Mouse (Mus musculus) ovary, adult 18-20 months (tissue): Measurements from ENCODE around the gene Fgfr2.

Experiments
- DNase-seq: peaks from one replicate; pipeline ENCODE4 v3.0.0; 2022; ENCODE audit warnings: low spot score, mixed read lengths

Fgfr2 gene

GRCm38 (mm10) chr7:132393582-132394175 lies 729.5 kb downstream of the Fgfr2 start:
- no peak for DNase-seq

GRCm38 (mm10) chr7:132393014-132393406 lies 730.1 kb downstream of the Fgfr2 start:
- no peak for DNase-seq

GRCm38 (mm10) chr7:132392233-132393013 lies 730.7 kb downstream of the Fgfr2 start:
- DNase-seq: no peak

- DNase-seq: no peak
Observed at GRCm38 (mm10) chr7:132389473-132389872, 733.7 kb downstream of the Fgfr2 start.

DNA sequence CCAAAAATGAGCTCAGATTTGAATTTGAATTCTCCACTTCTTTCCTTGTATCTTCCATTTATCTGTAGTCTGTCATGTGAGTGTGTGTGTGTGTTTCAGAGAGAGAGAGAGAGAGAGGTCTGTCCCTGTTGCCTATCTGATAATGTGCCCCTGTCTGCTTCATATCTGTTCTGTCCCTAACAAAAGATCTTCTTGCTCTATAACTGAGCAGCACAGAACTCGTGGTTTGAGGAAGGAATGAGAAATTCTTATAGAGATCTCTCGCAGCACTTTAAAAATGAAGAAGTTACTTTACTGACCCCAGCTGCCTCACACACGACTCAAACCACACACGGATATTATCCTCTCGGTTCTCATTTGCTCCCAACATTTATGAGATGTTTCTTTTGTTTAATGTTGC lies 735.6 kb downstream of the Fgfr2 start:
- DNase-seq: no peak

- DNase-seq: no peak
Observed at GRCm38 (mm10) chr7:132386316-132386715, 736.8 kb downstream of the Fgfr2 start.

DNA sequence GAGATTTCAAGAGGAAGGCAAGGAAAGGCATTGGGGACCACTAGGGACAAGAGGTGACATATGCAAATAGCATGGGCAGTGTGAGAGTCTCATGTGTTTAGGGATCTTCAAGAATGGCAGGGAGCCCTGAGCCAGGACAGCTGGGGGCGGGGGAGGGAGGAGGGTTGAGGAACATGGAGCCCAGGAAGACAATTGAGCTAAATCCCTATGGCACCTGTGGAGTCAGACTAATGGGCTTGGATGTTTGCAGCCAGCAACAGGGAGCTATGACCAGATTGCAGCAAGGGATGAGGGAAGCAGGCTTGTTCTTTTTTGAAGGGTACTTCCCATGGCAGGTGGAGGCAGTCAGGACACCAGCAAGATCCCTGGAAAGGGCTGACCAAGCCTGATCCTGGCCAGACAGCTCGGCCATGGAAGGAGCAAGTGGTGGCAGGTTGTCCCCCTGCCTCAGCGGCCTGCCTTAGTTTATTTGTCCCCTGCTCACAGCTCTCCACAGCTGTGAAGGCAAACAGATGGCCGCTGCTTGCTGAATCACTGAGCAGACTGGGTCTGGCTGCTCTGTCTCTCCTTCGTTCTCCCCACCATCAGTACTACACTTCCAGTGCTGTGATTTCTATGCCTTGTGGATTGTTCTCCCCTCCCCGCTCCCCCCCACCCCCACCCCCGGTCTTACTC lies 737.6 kb downstream of the Fgfr2 start:
- DNase-seq: no peak

DNA sequence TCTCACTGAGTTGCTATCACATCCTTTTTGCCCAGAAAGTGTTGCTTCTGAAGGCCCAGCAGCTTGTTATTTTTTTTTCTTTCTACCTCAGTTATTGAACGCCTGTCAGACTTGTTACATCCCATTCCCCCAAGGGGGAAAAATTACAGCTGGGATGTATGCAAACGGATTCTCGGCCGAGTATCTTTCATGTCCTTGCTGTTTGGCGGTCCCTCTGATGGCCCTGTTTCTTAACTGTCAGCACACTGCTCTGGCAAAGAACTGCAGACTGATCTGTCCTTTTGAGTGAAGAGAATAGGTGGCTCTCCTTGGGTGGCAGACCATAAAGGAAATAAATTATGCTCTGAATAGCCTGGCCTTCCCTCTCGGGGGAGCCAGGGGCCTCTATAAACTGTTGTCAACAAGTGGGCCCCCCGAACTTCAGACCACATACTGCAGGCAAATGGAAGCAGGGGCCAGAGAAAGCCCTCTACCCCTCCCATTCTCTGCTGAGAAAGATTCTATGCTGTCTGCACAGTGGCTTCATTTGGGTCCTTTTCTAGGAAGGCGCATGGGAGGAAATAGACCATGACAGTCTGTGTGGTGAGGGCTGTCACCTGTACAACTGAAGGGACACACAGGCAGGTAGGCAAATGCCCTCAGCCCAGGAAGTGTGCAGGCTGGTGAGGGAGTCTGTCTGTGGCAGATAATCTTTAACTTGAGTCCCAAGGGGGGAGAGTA lies 738.3 kb downstream of the Fgfr2 start:
- DNase-seq: no peak

GRCm38 (mm10) chr7:132380634-132381336 lies 742.4 kb downstream of the Fgfr2 start:
- no peak for DNase-seq

- DNase-seq: no peak
Observed at GRCm38 (mm10) chr7:132377913-132378312, 745.2 kb downstream of the Fgfr2 start.

DNA sequence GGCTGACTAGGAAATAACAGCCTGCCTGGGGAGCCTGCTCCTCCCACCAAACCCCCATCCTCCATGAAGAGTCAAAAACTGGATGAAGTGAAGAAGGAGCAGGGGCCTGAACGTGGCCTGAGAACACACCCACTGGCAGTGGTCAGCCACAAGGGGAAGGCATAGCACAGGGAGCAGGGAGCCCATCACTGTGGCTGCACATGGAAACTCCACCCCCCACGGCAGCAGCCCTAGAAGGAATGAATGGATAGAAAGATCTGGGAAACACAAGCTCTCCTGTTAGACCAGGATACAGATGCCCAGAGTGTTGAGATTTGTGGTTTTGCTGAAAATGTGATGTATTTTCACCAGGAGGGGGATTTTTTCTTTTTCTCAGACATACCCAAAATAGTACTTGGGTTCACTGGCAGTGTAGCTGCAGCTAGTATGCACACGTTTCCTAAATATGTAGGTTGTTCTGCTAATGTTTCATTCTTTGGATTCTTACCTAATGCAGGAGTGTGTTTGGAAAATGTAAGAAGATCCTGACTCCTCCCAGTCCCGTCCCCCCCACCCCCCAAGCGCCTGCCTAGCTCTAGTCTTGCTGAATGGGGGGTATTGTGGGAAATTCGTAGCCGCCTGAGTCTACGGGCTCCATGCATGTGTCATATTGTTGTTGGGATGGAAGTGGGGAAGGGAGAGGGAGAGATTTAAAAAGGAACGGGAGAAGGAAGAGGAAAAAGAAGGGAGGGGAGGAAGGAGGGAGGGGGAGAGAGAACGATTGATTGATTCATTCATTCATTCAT lies 749.4 kb downstream of the Fgfr2 start:
- no peak for DNase-seq

DNA sequence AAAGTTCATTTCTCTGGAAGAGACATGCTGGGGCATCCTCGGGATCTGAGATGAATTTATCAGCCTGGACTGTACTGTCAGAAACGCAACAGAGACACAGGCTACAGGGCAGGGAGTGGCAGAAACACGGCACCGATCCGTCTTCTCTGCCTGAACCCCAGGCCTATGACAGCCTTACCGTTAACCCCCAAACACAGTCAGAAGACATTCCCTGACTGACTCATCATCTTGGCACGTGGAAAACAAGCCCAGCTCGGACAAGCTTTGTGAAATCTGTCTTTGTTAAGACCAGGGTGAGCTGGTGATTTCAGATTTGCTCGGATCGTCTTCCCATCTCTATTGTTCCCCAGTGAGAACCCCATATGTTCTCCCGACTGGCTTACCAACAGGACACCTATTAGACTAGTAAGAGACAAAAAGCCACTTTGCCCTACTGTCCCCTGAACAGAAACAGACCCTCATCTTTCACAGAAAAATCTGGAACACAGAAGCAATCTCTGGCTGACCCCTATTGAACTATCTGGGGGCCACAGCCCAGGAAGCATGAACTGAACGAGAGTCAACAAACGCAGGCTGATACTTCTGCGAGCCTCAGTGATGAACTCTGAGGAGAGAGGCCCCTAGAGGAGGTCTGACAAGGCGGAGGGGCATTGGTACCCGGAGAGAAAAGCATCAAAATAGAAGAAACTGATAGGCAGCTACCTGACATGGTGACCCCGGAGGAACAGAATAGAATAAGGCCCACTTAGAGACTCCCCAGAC lies 750.2 kb downstream of the Fgfr2 start:
- no peak for DNase-seq

- DNase-seq: no peak
Observed at GRCm38 (mm10) chr7:132371832-132372231, 751.3 kb downstream of the Fgfr2 start.

DNA sequence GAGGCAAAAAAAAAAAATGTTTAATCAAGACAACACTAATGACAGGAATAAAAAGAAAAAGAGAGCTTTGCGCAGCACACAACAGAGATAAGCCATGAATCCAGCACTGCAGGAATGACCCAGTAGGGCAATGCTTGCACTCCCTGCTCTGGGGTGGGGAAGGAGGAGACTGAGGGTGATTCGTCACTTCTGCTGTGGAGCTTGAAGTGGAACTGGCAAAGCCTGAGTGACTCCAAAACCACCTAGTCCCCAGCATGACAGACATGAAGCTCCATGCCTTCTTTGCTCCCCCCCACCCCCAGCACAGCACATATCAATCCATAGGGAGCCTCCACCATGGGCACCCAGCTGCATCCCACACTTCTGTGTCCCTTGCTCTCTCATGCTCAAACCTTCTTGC lies 753.4 kb downstream of the Fgfr2 start:
- no peak for DNase-seq

DNA sequence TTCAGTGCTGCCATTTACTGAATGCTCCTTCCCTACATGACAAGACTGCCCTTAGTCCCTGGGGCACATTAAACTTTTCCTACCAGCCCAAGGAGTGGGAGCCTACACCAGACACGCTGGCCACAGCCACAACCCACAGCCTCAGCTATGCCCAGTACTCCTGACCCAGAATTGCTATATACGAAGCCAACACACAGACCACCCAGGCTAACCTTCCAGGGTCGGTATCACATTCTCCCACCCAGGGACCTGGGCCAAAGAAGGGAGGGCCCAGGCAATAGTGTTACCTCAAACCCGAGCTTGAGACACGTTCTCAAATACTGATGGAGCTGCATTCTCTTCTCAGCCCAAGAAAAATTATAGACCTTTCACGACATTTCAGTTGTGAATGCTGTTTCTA lies 754.3 kb downstream of the Fgfr2 start:
- no peak for DNase-seq

- DNase-seq: no peak
Observed at GRCm38 (mm10) chr7:132367344-132367743, 755.8 kb downstream of the Fgfr2 start.

DNA sequence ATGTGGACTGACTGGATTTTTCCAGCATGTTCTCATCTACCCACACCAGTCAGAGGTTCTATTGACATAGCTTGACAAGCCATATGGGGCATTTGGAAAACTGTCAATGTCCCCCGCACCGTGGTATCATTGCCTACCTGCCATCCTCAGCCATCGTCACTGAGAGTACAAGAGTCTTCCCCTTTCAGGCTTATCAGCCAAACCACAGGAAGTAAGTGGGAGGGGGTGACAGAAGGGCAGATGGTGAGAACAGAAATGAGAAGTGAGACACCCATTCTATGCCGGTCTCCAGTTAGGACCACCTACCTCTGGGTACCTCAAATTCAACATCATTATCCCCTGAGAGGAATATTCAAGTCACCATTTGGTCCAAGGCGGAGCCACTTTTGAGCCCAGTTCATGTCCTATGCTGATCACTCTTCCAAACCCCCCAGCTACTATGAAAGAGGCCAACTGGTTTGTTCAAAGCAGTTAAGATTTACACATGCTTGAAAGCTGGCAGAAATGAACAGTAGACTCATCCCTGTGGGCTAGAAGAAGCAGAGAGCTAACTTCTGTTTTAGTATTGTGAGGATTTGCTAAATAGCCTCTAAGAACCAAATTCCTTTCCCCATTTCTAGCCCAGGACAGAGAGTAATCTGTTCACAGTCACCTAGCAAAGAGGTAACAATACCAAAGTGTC lies 757.3 kb downstream of the Fgfr2 start:
- no peak for DNase-seq

DNA sequence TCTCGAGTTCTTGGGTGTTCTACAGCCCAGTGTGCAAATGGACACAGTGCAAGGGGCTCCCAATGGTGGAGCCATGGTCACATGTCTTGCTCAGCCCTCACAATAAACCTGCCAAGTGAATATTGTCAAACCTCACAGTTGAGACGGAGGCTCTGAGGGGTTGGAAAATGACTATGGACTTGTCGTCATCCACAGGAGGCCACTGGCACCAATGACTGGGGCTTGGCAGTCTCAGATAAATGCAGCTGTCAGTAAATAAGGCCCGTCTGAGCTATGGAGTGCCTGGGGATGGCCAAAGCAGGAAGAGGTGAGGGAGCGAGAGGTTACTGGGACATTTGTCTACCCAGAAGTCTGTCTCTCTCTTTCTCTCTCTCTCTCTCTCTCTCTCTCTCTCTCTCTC lies 758.0 kb downstream of the Fgfr2 start:
- DNase-seq: no peak

DNA sequence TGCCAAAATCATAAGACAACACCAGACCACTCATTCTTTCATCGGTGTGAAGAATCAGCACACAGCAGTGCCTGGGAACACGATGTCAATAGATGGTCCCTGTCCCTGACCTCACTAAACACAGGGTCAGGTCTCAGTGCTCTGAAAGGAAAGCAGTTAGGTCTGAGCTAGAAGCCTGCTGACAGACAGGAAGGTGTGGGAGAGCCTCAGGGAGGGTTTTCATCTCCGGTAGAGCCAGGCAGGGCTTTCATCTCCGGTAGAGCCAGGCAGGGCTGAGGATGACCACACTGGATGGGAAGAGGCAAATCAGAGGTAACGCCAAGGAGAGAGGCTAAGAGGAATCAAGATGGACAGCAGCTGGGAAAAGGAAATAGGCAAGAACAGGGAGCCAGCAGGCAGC lies 758.6 kb downstream of the Fgfr2 start:
- DNase-seq: no peak

GRCm38 (mm10) chr7:132360336-132360735 lies 762.8 kb downstream of the Fgfr2 start:
- no peak for DNase-seq
